Mouse (Mus musculus) thymus, postnatal 14 days (tissue): ENCODE measurements at regions not wholly inside any gene's neighbourhood (a gene's known extent, or its start where the extent isn't known, plus 50 kb on each side); places are given as distances from the start of the nearest gene placed in this dataset.
"Not testable (repeated sequence)": the region's sequence is repeated elsewhere in the genome, so short reads cannot be mapped to it uniquely, and the experiment has no call there.

Experiments used
- DNase-seq: peaks from one replicate; pipeline ENCODE4 v3.0.0; 2021

GRCm38 (mm10) chr10:46108810-46109209 lies 531.2 kb downstream of the Hace1 start:
- DNase-seq = no peak

GRCm38 (mm10) chr10:46114631-46115130 lies 537.1 kb downstream of the Hace1 start:
- DNase-seq = no peak

GRCm38 (mm10) chr10:46122409-46122808 lies 544.8 kb downstream of the Hace1 start:
- not testable (repeated sequence) for DNase-seq

GRCm38 (mm10) chr10:46123795-46124194 lies 546.2 kb downstream of the Hace1 start:
- no peak for DNase-seq

GRCm38 (mm10) chr10:46135120-46135748 lies 557.6 kb downstream of the Hace1 start:
- DNase-seq = no peak

GRCm38 (mm10) chr10:46174035-46174434 lies 596.4 kb downstream of the Hace1 start:
- DNase-seq = no peak

- DNase-seq = no peak
Observed at GRCm38 (mm10) chr10:46185763-46186458, 608.3 kb downstream of the Hace1 start.

- no peak for DNase-seq
Observed at GRCm38 (mm10) chr10:46194143-46194542, 616.5 kb downstream of the Hace1 start.

GRCm38 (mm10) chr10:46226837-46227402 lies 649.3 kb downstream of the Hace1 start:
- DNase-seq = no peak

GRCm38 (mm10) chr10:46229608-46230007 lies 652.0 kb downstream of the Hace1 start:
- DNase-seq = no peak

GRCm38 (mm10) chr10:46235581-46235980 lies 658.0 kb downstream of the Hace1 start:
- no peak for DNase-seq

GRCm38 (mm10) chr10:46255575-46255974 lies 677.9 kb downstream of the Hace1 start:
- no peak for DNase-seq

- DNase-seq = no peak
Observed at GRCm38 (mm10) chr10:46269710-46270109, 692.1 kb downstream of the Hace1 start.

- DNase-seq = no peak
Observed at GRCm38 (mm10) chr10:46273846-46274245, 696.2 kb downstream of the Hace1 start.

- DNase-seq = no peak
Observed at GRCm38 (mm10) chr10:46294290-46294689, 716.7 kb downstream of the Hace1 start.

- DNase-seq = no peak
Observed at GRCm38 (mm10) chr10:46298352-46298751, 720.7 kb downstream of the Hace1 start.

GRCm38 (mm10) chr10:46299521-46299920 lies 721.9 kb downstream of the Hace1 start:
- DNase-seq = no peak

- DNase-seq = no peak
Observed at GRCm38 (mm10) chr10:46320328-46321038, 742.9 kb downstream of the Hace1 start.

GRCm38 (mm10) chr10:46321040-46321439 lies 743.4 kb downstream of the Hace1 start:
- no peak for DNase-seq

GRCm38 (mm10) chr10:46329052-46329451 lies 751.4 kb downstream of the Hace1 start:
- DNase-seq = no peak

GRCm38 (mm10) chr10:46331599-46332283 lies 754.1 kb downstream of the Hace1 start:
- DNase-seq = no peak

- DNase-seq = no peak
Observed at GRCm38 (mm10) chr10:46333231-46333630, 755.6 kb downstream of the Hace1 start.

- no peak for DNase-seq
Observed at GRCm38 (mm10) chr10:46345315-46345714, 767.7 kb downstream of the Hace1 start.
